Mouse (Mus musculus): ENCODE data around the gene Mybph. TPM values are rescaled to one million over a fixed set of nuclear protein-coding genes. Genes with fewer than 3 reads are reported as not detected.

Mybph gene
- 0.49 and 1.4 TPM in 2 replicates for polyA plus RNA-seq (2016; fragmentation: Nextera tagmentation; extraction: Ambion mirVana)

GRCm38 (mm10) chr1:134193126-134193525, at the start of gene Mybph:
Gene Mybph (plus strand): TSS chr1:134193448.
- Histone ChIP-seq H3K36me3 (replicated peaks) (no peaks in the 10 kb centered on the region), H3K27me3 (replicated peaks; ENCODE audit: low read depth, poor library complexity, severe bottlenecking) (peaks cover 16% of the 10 kb centered on the region), H3K9me3 (no peaks in the 10 kb centered on the region), H3K27ac (replicated peaks) (peak within 1 kb of the TSS; percentile 70), H3K4me1 (peaks cover 71% of the 10 kb centered on the region), H3K4me3 (0 out of 2 replicates have a peak within 1 kb of the TSS, but pooled peaks have one; percentile 6)
- peak; percentile 46 for DNase-seq (ENCODE audit: low spot score)
- 48% methylated on average over 1 of the region's 1 CpGs for WGBS

GRCm38 (mm10) chr1:134146066-134146465, 47.2 kb upstream of the Mybph start:
- no peak for DNase-seq (ENCODE audit: low spot score)
- no peaks in the 10 kb centered on the region for H3K9me3 ChIP-seq
- no peaks in the 10 kb centered on the region; the same call in 1 of the 2 replicates for H3K27me3 ChIP-seq (replicated peaks; ENCODE audit: low read depth, poor library complexity, severe bottlenecking)
- 87% methylated on average over 8 of the region's 8 CpGs for WGBS
- H3K4me3 ChIP-seq, result no peak overlapping the region
- H3K4me1 ChIP-seq, result peaks cover 11% of the 10 kb centered on the region
- no peaks in the 10 kb centered on the region for H3K36me3 ChIP-seq (replicated peaks)
- no peak overlapping the region for H3K27ac ChIP-seq (replicated peaks)

- Histone ChIP-seq H3K4me1 (no peaks in the 10 kb centered on the region), H3K27me3 (replicated peaks; ENCODE audit: low read depth, poor library complexity, severe bottlenecking) (peaks cover 9% of the 10 kb centered on the region), H3K36me3 (replicated peaks) (no peaks in the 10 kb centered on the region), H3K27ac (replicated peaks) (no peak overlapping the region), H3K4me3 (no peak overlapping the region), H3K9me3 (0 out of 2 replicates have a peak, but pooled peaks cover 5% of the 10 kb centered on the region)
- 59% methylated on average over 8 of the region's 8 CpGs for WGBS
- DNase-seq (ENCODE audit: low spot score), result no peak
Observed at GRCm38 (mm10) chr1:134150076-134150475, 43.2 kb upstream of the Mybph start.

GRCm38 (mm10) chr1:134150745-134151144, 42.5 kb upstream of the Mybph start:
- 92% methylated on average over 9 of the region's 9 CpGs for WGBS
- Histone ChIP-seq H3K4me3 (no peak overlapping the region), H3K4me1 (no peaks in the 10 kb centered on the region), H3K9me3 (0 out of 2 replicates have a peak, but pooled peaks cover 6% of the 10 kb centered on the region), H3K27ac (replicated peaks) (no peak overlapping the region), H3K36me3 (replicated peaks) (no peaks in the 10 kb centered on the region), H3K27me3 (replicated peaks; ENCODE audit: low read depth, poor library complexity, severe bottlenecking) (peaks cover 9% of the 10 kb centered on the region)
- DNase-seq (ENCODE audit: low spot score), result no peak

GRCm38 (mm10) chr1:134151655-134152412, 41.4 kb upstream of the Mybph start:
- no peak overlapping the region for H3K4me3 ChIP-seq
- H3K27ac ChIP-seq (replicated peaks), result no peak overlapping the region
- 0 out of 2 replicates have a peak, but pooled peaks cover 6% of the 10 kb centered on the region for H3K9me3 ChIP-seq
- no peaks in the 10 kb centered on the region for H3K36me3 ChIP-seq (replicated peaks)
- 40% methylated on average over 13 of the region's 13 CpGs for whole genome bisulfite sequencing
- no peaks in the 10 kb centered on the region for H3K4me1 ChIP-seq
- DNase-seq (ENCODE audit: low spot score), result peak; percentile 87
- peaks cover 9% of the 10 kb centered on the region for H3K27me3 ChIP-seq (replicated peaks; ENCODE audit: low read depth, poor library complexity, severe bottlenecking)

- DNase-seq (ENCODE audit: low spot score), result no peak
- Histone ChIP-seq H3K27me3 (replicated peaks; ENCODE audit: low read depth, poor library complexity, severe bottlenecking) (peaks cover 9% of the 10 kb centered on the region), H3K36me3 (replicated peaks) (no peaks in the 10 kb centered on the region), H3K9me3 (0 out of 2 replicates have a peak, but pooled peaks cover 6% of the 10 kb centered on the region), H3K4me1 (no peaks in the 10 kb centered on the region), H3K4me3 (no peak overlapping the region), H3K27ac (replicated peaks) (no peak overlapping the region)
- WGBS, result 80% methylated on average over 21 of the region's 21 CpGs
Observed at GRCm38 (mm10) chr1:134152626-134153590, 40.3 kb upstream of the Mybph start.

- Histone ChIP-seq H3K4me1 (no peaks in the 10 kb centered on the region), H3K27me3 (replicated peaks; ENCODE audit: low read depth, poor library complexity, severe bottlenecking) (peaks cover 9% of the 10 kb centered on the region), H3K9me3 (0 out of 2 replicates have a peak, but pooled peaks cover 6% of the 10 kb centered on the region), H3K36me3 (replicated peaks) (no peaks in the 10 kb centered on the region), H3K27ac (replicated peaks) (no peak overlapping the region), H3K4me3 (no peak overlapping the region)
- DNase-seq (ENCODE audit: low spot score), result no peak
- 85% methylated on average over 3 of the region's 3 CpGs for WGBS
Observed at GRCm38 (mm10) chr1:134154121-134154520, 39.1 kb upstream of the Mybph start.

- Histone ChIP-seq H3K27ac (replicated peaks) (no peak overlapping the region), H3K4me1 (no peaks in the 10 kb centered on the region), H3K36me3 (replicated peaks) (no peaks in the 10 kb centered on the region), H3K4me3 (no peak overlapping the region), H3K27me3 (replicated peaks; ENCODE audit: low read depth, poor library complexity, severe bottlenecking) (peaks cover 9% of the 10 kb centered on the region), H3K9me3 (0 out of 2 replicates have a peak, but pooled peaks cover 6% of the 10 kb centered on the region)
- no peak for DNase-seq (ENCODE audit: low spot score)
- WGBS, result 57% methylated on average over 3 of the region's 3 CpGs
Observed at GRCm38 (mm10) chr1:134154655-134155054, 38.6 kb upstream of the Mybph start.

GRCm38 (mm10) chr1:134160404-134160803, 32.8 kb upstream of the Mybph start:
- H3K4me1 ChIP-seq, result peaks cover 16% of the 10 kb centered on the region; the same call in 1 of the 2 replicates
- H3K4me3 ChIP-seq, result no peak overlapping the region
- no peak for DNase-seq (ENCODE audit: low spot score)
- H3K9me3 ChIP-seq, result no peaks in the 10 kb centered on the region
- WGBS, result 86% methylated on average over 3 of the region's 3 CpGs
- H3K27ac ChIP-seq (replicated peaks), result no peak overlapping the region
- no peaks in the 10 kb centered on the region for H3K27me3 ChIP-seq (replicated peaks; ENCODE audit: low read depth, poor library complexity, severe bottlenecking)
- H3K36me3 ChIP-seq (replicated peaks), result no peaks in the 10 kb centered on the region

GRCm38 (mm10) chr1:134161399-134161798, 31.8 kb upstream of the Mybph start:
- no peak for DNase-seq (ENCODE audit: low spot score)
- Histone ChIP-seq H3K27ac (replicated peaks) (no peak overlapping the region; the same call in 1 of the 2 replicates), H3K9me3 (0 out of 2 replicates have a peak, but pooled peaks cover 4% of the 10 kb centered on the region), H3K27me3 (replicated peaks; ENCODE audit: low read depth, poor library complexity, severe bottlenecking) (no peaks in the 10 kb centered on the region), H3K4me3 (no peak overlapping the region), H3K4me1 (peaks cover 16% of the 10 kb centered on the region; the same call in 1 of the 2 replicates), H3K36me3 (replicated peaks) (no peaks in the 10 kb centered on the region)
- WGBS, result 71% methylated on average over 6 of the region's 6 CpGs

- 0 out of 2 replicates have a peak, but pooled peaks cover 5% of the 10 kb centered on the region for H3K9me3 ChIP-seq
- DNase-seq (ENCODE audit: low spot score), result no peak
- H3K36me3 ChIP-seq (replicated peaks), result no peaks in the 10 kb centered on the region
- no peak overlapping the region for H3K27ac ChIP-seq (replicated peaks)
- H3K4me1 ChIP-seq, result peaks cover 18% of the 10 kb centered on the region; the same call in 1 of the 2 replicates
- H3K4me3 ChIP-seq, result no peak overlapping the region
- 69% methylated on average over 6 of the region's 6 CpGs for WGBS
- no peaks in the 10 kb centered on the region for H3K27me3 ChIP-seq (replicated peaks; ENCODE audit: low read depth, poor library complexity, severe bottlenecking)
Observed at GRCm38 (mm10) chr1:134162510-134163225, 30.6 kb upstream of the Mybph start.
